Mouse (Mus musculus) embryonic facial prominence, embryonic 15.5 days (tissue): ENCODE data around the gene Mob2. TPM values are rescaled to one million over a fixed set of nuclear protein-coding genes. Genes with fewer than 3 reads are reported as not detected.

ENCODE experiments used
- ATAC-seq: fragments of 200-750 bp; cut with Nextera tagmentation; 2 replicates; pipeline ENCODE4 v1.8.0; 2017; ENCODE audit warnings: low read depth, moderate TSS enrichment; ENCODE audit not compliant: insufficient number of reproducible peaks, low FRiP score, low TSS enrichment
- H3K27ac ChIP-seq: fragments of 300-500 bp; sonication (generic); replicated peaks from 2 replicates; pipeline ENCODE4 v1.5.1; 2015; ENCODE audit warnings: mild to moderate bottlenecking, inconsistent platforms
- H3K27me3 ChIP-seq: fragments of 300-500 bp; sonication (generic); 2 replicates; pipeline ENCODE4 v1.6.1; 2015; ENCODE audit warnings: inconsistent platforms
- H3K36me3 ChIP-seq: fragments of 300-500 bp; sonication (generic); 2 replicates; pipeline ENCODE4 v1.6.1; 2015; ENCODE audit warnings: mild to moderate bottlenecking, inconsistent platforms
- H3K4me1 ChIP-seq: fragments of 300-500 bp; sonication (generic); 2 replicates; pipeline ENCODE4 v1.6.1; 2015; ENCODE audit warnings: inconsistent platforms
- H3K4me2 ChIP-seq: fragments of 300-500 bp; sonication (generic); replicated peaks from 2 replicates; pipeline ENCODE4 v1.6.1; 2015; ENCODE audit warnings: mild to moderate bottlenecking, inconsistent platforms
- H3K4me3 ChIP-seq: fragments of 300-500 bp; sonication (generic); replicated peaks from 2 replicates; pipeline ENCODE4 v1.5.1; 2015; ENCODE audit warnings: mild to moderate bottlenecking, inconsistent platforms
- H3K9ac ChIP-seq: fragments of 300-500 bp; sonication (generic); 2 replicates; pipeline ENCODE4 v1.6.1; 2015; ENCODE audit warnings: inconsistent platforms
- H3K9me3 ChIP-seq: fragments of 300-500 bp; sonication (generic); replicated peaks from 2 replicates; pipeline ENCODE4 v1.6.1; 2016; ENCODE audit warnings: inconsistent platforms
- WGBS: fragments of 180-500 bp; shearing (Covaris S2); methylation state at CpG from one replicate; pipeline ENCODE4 v1.1.7; 2015; 5-methylcytosine and 5-hydroxymethylcytosine counted together
- polyA plus RNA-seq: library from polyadenylated mRNA; unstranded; fragments of >200 nt; fragmentation: Nextera tagmentation; extraction: Ambion mirVana; gene quantifications from 2 replicates; pipeline ENCODE4 v1.2.1, GENCODE M21; 2015

The Mob2 gene
- polyA plus RNA-seq, 1 experiment from 2014 or later, result 79.5 TPM

DNA sequence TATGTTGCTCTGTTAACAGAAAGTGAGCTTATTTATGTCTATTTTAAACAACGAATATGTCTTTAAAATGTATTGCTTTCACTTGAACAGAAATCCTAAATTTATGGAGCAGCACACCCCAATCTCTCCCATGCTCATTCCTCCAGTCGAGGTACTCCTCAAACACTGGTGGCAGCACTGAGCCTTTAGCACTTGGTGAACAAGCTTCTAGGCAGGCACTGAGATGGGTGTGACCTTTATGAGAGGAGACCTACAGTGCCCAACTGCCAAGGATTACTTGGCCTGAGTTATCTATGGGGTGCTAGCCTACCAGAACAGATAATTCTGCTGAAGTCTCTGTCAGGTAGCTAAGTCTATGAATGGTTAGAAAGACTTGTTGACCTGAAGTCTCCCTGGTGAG lies 41.2 kb downstream of the Mob2 start:
- WGBS, result 51% methylated on average over 2 of the region's 2 CpGs
- H3K27ac ChIP-seq, result no peak overlapping the region

DNA sequence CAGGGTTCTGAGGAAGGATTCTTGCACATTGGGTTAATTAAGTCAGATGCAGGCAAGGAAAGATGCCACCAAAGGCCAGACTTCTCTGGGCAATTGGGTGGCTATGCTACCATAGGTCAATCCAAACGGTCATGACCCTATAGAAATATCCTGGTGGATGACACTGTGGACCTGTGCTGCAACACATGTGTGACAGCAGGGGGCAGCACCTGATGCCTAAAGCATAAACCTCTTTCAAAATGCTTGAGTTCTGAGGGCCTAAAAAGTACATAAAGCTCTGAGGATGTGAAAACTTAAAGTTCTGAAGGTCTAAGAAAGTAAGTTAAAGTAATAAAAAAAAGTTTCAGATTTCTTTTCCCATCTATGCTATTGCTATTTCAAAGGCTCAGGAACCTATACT lies 44.3 kb downstream of the Mob2 start:
- WGBS, result 67% methylated on average over 1 of the region's 1 CpGs
- no peak for ATAC-seq
- H3K9me3 ChIP-seq, result no peaks in the 10 kb centered on the region

More for the DNA sequence above, 41.2 kb downstream of the Mob2 start:
- H3K4me1 ChIP-seq, result peaks cover 9% of the 10 kb centered on the region; the same call in 1 of the 2 replicates
- no peaks in the 10 kb centered on the region for H3K9me3 ChIP-seq
- peaks cover 12% of the 10 kb centered on the region for H3K36me3 ChIP-seq
- H3K9ac ChIP-seq, result no peak overlapping the region
- no peak for ATAC-seq
- H3K4me3 ChIP-seq, result no peak overlapping the region
- no peak overlapping the region for H3K4me2 ChIP-seq
- H3K27me3 ChIP-seq, result no peaks in the 10 kb centered on the region

DNA sequence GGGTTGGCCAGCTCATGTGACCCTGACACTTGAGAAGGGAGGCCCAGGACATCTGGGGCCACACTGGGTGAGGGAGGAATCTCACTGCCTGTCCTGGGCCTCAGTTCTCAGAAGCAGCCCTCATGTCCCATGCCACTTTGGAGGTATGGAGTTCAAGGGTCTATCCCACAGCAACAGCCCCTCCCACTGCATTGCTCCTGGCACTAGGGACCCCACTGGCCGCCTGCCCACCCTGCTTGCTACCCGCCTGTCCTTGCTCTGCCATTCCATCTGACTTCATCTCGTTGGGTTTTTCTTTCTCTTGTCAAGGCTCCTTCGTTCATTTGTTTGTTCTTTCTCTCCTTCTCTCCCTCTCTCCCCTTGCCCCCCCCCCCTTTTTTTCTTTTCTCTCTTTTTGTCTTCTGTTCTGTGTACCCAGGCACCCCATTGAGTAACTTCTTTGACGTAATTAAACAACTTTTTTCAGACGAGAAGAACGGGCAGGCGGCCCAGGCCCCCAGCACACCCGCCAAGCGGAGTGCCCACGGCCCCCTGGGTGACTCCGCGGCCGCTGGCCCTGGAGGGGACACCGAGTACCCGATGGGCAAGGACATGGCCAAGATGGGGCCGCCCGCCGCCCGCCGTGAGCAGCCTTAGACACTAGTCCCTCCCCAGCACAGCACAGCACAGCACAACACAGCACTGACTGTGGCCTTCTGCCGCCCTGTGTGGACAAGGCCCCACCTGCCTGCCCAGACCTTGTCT lies 59.1 kb downstream of the Mob2 start:
- H3K9me3 ChIP-seq, result no peaks in the 10 kb centered on the region
- 86% methylated on average over 22 of the region's 22 CpGs for WGBS
- no peak overlapping the region for H3K9ac ChIP-seq
- no peak overlapping the region for H3K27ac ChIP-seq
- ATAC-seq, result no peak
- no peak overlapping the region for H3K4me3 ChIP-seq
- H3K4me2 ChIP-seq, result no peak overlapping the region
- H3K27me3 ChIP-seq, result no peaks in the 10 kb centered on the region
- 0 out of 2 replicates have a peak, but pooled peaks cover 5% of the 10 kb centered on the region for H3K4me1 ChIP-seq
- H3K36me3 ChIP-seq, result peaks cover 11% of the 10 kb centered on the region; the same call in 1 of the 2 replicates

More for the DNA sequence above, 44.3 kb downstream of the Mob2 start:
- H3K4me2 ChIP-seq, result no peak overlapping the region
- no peak overlapping the region for H3K4me3 ChIP-seq
- peaks cover 9% of the 10 kb centered on the region; the same call in 1 of the 2 replicates for H3K4me1 ChIP-seq
- peaks cover 23% of the 10 kb centered on the region for H3K36me3 ChIP-seq
- no peak overlapping the region for H3K27ac ChIP-seq
- no peak overlapping the region for H3K9ac ChIP-seq
- no peaks in the 10 kb centered on the region for H3K27me3 ChIP-seq

DNA sequence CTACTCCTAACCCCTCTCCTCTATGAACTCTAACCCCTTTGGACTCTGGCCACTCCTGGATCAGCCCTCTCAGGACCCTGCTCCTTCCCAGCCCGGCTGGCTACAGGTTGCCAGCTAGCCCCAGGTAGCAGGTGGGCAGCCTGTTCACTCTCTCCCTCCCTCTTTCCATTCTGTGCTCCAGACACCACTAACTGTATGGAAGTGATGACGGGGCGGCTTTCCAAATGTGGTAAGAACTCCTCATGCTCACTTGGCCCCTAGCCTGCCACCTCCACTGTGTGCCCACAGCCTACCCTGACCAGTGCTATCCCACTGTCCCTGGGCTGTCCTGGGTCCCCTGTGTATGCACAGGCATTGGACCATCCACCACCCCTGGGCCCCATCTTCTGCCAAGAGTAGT lies 60.2 kb downstream of the Mob2 start:
- Histone ChIP-seq H3K27ac (no peak overlapping the region), H3K4me3 (no peak overlapping the region), H3K36me3 (0 out of 2 replicates have a peak, but pooled peaks cover 5% of the 10 kb centered on the region), H3K9ac (no peak overlapping the region), H3K27me3 (no peaks in the 10 kb centered on the region), H3K4me2 (no peak overlapping the region), H3K9me3 (no peaks in the 10 kb centered on the region), H3K4me1 (0 out of 2 replicates have a peak, but pooled peaks cover 5% of the 10 kb centered on the region)
- 93% methylated on average over 3 of the region's 3 CpGs for WGBS
- ATAC-seq, result no peak

DNA sequence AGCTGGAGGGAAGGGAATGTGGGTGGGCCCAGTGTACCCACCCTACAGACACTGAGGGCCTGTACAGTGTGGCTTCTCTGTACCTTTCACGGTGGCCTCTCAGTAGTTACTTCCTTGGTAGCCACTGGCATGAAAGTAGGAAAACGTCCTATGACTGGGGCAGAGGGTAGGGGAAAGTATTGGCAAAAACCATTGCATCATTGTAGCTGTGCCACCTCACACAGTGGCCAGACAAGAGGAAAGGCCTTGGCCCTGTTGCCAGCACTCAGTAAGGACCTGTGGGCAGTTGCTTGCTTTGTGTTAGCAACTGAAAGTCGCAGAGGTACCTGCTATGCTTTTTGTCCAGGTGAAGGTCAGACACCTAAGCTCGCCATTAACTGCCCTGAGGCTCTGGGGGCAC lies 66.7 kb downstream of the Mob2 start:
- Histone ChIP-seq H3K27me3 (no peaks in the 10 kb centered on the region), H3K9me3 (no peaks in the 10 kb centered on the region), H3K9ac (no peak overlapping the region), H3K4me3 (no peak overlapping the region), H3K4me1 (no peaks in the 10 kb centered on the region), H3K27ac (no peak overlapping the region), H3K36me3 (no peaks in the 10 kb centered on the region), H3K4me2 (no peak overlapping the region)
- no peak for ATAC-seq
- WGBS, result 89% methylated on average over 4 of the region's 4 CpGs

DNA sequence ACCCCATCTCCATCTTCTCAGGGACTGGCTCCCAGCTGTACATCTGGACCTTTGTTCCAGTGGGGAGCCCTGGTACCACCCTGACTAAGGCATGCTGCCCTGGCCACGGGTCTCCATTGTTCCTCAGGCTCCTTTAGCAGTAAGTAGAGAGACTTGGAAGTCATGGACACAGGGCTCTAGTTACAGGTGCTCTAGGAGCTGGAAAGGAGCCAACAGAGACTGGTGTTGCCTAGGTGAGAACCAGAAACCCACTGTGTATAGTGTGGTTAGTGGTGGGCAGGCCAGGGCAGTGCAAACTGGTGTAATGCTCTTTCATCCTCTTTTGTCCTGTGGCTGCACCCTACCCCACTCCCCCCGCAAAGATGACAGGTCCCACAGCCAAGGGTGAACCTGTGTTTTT lies 69.7 kb downstream of the Mob2 start:
- Histone ChIP-seq H3K36me3 (no peaks in the 10 kb centered on the region), H3K27ac (no peak overlapping the region), H3K4me2 (no peak overlapping the region), H3K4me1 (no peaks in the 10 kb centered on the region), H3K9ac (no peak overlapping the region), H3K4me3 (no peak overlapping the region), H3K9me3 (no peaks in the 10 kb centered on the region), H3K27me3 (no peaks in the 10 kb centered on the region)
- 86% methylated on average over 2 of the region's 2 CpGs for WGBS
- ATAC-seq, result 0 out of 2 replicates have a peak, but pooled peaks have one; percentile 20

DNA sequence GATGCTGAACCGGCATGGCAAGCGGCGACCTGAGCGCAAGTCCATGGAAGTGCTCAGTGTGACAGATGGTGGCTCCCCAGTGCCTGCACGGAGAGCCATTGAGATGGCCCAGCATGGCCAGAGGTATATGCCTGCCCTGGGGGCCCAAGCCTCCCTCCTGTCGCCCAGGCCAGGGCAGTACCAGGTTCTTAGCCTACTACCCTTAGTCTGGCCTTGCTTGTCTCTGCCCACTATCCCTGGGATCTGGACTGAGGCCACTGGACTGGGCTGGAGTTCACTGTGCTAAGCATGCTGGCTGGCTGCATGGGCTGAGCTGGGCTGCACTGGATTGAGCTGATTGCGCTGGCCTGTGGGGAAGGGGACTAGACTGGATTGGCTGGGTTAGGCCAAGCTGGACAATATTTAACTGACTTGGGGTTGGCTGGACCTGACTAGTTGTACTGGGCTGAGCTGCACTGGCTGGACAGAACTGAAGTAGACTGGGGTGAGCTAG lies 72.5 kb downstream of the Mob2 start:
- no peak for ATAC-seq
- WGBS, result 81% methylated on average over 7 of the region's 7 CpGs
- no peaks in the 10 kb centered on the region for H3K4me1 ChIP-seq
- H3K27me3 ChIP-seq, result no peaks in the 10 kb centered on the region
- H3K9me3 ChIP-seq, result no peaks in the 10 kb centered on the region
- H3K4me3 ChIP-seq, result no peak overlapping the region
- H3K36me3 ChIP-seq, result no peaks in the 10 kb centered on the region
- H3K27ac ChIP-seq, result no peak overlapping the region
- no peak overlapping the region for H3K9ac ChIP-seq
- H3K4me2 ChIP-seq, result no peak overlapping the region

DNA sequence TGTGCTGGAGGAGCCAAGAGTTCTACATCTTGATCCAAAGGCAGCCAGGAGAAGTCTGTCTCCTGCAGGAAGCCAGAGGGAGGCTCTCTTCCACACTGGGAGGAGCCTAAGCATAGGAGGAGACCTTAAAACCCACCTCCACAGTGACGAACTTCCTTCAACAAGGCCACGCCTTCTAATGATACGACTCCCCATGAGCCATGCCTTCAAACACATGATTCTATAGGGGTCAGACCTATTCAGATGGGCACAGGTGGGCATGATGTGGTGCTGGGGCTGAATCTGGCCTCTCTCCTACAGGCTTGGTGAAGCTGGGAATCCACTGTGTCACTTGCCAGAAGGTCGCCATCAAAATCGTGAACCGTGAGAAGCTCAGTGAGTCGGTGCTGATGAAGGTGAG lies 79.6 kb downstream of the Mob2 start:
- Histone ChIP-seq H3K27ac (no peak overlapping the region), H3K4me1 (no peaks in the 10 kb centered on the region), H3K9me3 (no peaks in the 10 kb centered on the region), H3K9ac (no peak overlapping the region), H3K4me3 (no peak overlapping the region), H3K36me3 (no peaks in the 10 kb centered on the region), H3K4me2 (no peak overlapping the region), H3K27me3 (no peaks in the 10 kb centered on the region)
- no peak for ATAC-seq
- WGBS, result 89% methylated on average over 7 of the region's 7 CpGs

DNA sequence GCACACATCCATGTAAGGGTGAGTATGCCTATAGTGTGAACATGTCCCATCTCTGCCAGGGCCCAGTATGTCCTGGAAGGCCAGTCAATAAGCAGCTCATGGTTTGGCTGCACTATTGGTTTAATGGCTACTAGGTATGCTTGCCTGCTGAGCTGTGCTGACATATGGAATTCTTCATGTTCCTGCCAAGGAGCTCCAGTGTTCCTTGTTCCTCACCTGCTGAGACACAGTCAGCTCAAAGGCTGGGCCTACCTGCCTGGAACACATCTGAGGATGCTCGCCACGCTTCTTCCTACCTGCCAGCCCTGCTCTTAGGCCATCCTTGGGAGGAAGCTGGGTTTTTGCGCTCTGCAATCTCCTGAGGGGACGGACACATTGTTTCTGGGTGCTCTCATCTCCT lies 81.6 kb downstream of the Mob2 start:
- ATAC-seq, result no peak
- no peak overlapping the region for H3K4me2 ChIP-seq
- no peaks in the 10 kb centered on the region for H3K4me1 ChIP-seq
- 82% methylated on average over 4 of the region's 4 CpGs for WGBS
- no peak overlapping the region for H3K4me3 ChIP-seq
- H3K36me3 ChIP-seq, result no peaks in the 10 kb centered on the region
- H3K9me3 ChIP-seq, result no peaks in the 10 kb centered on the region
- no peak overlapping the region for H3K9ac ChIP-seq
- no peak overlapping the region for H3K27ac ChIP-seq
- H3K27me3 ChIP-seq, result no peaks in the 10 kb centered on the region

DNA sequence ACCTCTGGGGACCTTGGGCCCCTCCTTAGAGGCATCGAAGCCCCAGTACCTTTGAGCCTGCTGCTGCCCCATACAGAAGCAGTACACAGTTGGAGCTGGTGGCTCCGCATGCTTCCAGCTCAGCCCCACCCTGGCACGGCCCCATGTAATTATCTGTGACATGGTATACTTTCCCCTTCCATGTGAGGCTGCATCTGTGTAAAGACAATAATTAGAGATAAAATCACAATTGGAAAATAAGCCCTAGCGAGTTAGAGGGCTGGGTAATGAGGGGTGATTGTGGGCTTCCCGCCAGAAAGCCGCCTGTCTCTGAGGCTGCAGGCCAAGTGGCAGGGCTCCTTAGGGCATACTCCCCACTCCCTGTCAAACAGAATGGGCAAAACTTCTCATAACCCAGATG lies 82.9 kb downstream of the Mob2 start:
- Histone ChIP-seq H3K36me3 (no peaks in the 10 kb centered on the region), H3K4me3 (no peak overlapping the region), H3K27me3 (no peaks in the 10 kb centered on the region), H3K9me3 (no peaks in the 10 kb centered on the region), H3K4me1 (no peaks in the 10 kb centered on the region), H3K4me2 (no peak overlapping the region), H3K27ac (no peak overlapping the region), H3K9ac (no peak overlapping the region)
- peak; percentile 57; the same call in 1 of the 2 replicates for ATAC-seq
- WGBS, result 55% methylated on average over 6 of the region's 6 CpGs

DNA sequence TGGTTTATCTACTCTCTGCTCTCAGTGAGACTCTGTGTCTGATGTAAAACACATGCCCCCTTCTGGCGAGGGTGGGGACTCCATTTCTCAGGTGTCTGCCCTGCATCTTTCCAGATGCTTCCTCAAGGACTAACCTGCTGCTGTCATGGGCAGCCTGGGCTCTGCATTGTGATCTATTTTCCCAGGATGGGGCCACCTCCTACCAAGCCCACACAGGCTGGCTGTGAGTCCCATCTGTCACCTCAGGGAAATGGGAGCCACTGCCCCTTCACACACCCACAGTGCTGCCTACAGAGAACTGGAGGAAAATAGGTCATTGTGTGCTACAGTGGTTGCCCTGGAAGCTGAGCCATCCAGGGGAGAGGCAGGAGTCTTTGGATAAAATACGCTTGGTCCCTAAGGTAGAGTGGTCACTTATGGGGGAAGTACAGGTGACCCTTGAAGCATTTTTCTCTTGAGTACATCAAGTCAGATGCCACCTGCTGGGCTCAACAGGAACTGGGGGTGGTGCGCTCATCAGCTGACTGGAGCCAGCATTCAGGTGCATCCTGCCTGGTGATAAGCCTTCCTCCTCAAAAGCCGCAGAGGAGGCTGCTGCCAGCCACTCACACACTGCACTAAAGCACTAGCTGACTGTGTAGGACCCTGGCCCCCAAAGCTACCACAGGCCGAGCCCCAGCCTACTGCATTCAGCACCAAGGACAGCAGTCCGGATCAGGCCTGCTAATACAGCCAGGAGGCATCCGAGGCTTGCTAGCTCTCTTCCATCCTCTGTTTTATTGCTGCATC lies 87.8 kb downstream of the Mob2 start:
- no peaks in the 10 kb centered on the region for H3K9me3 ChIP-seq
- 0 out of 2 replicates have a peak, but pooled peaks have one; percentile 11 for ATAC-seq
- no peaks in the 10 kb centered on the region for H3K4me1 ChIP-seq
- 0 out of 2 replicates have a peak, but pooled peaks cover under 1% of the 10 kb centered on the region for H3K27me3 ChIP-seq
- no peak overlapping the region for H3K9ac ChIP-seq
- H3K4me3 ChIP-seq, result no peak overlapping the region
- no peak overlapping the region for H3K4me2 ChIP-seq
- no peak overlapping the region for H3K27ac ChIP-seq
- WGBS, result 29% methylated on average over 7 of the region's 7 CpGs
- no peaks in the 10 kb centered on the region for H3K36me3 ChIP-seq
